Mouse (Mus musculus) Patski (cell line): Measurements from ENCODE around the gene Tulp2. TPM values are rescaled to one million over a fixed set of nuclear protein-coding genes. Genes with fewer than 3 reads are reported as not detected.
A peak's percentile ranks its signal among the peaks of the same experiment; 100 is the strongest.

Experiments
- ATAC-seq: fragments of 100-300 bp; one replicate; pipeline ENCODE4 v1.8.0; 2021
- CTCF ChIA-PET: fragments of 350-600 bp; sonication (Branson Sonifier 250); formaldehyde crosslinking; loops from one replicate; lab custom pipeline; 2022; ENCODE audit warnings: inconsistent platforms; lab: Charles Lee
- POLR2A ChIA-PET: fragments of 350-600 bp; sonication (Branson Sonifier 250); formaldehyde crosslinking; loops from one replicate; lab custom pipeline; 2022; ENCODE audit warnings: antibody characterized with exemption, inconsistent platforms; lab: Charles Lee
- DNase-seq: peaks from one replicate; pipeline ENCODE4 v3.0.0-alpha.2; 2011; ENCODE audit warnings: low read depth, low spot score
- H3K27me3 ChIP-seq: fragments of 371-371 bp; one replicate; pipeline ENCODE4 v1.5.1; 2021
- CTCF ChIP-seq: fragments of 100-300 bp; IDR thresholded peaks from one replicate; pipeline ENCODE4 v1.5.1; 2021
- in situ Hi-C: fragments of 300-500 bp; cut with MboI; formaldehyde crosslinking; loops from 3 replicates; pipeline ENCODE4 v1.11.1; 2018; ENCODE audit warnings: low pct_unique_long_range_greater_than_20kb, mixed read lengths
- polyA plus RNA-seq: library from polyadenylated mRNA; unstranded; gene quantifications from one replicate; pipeline ENCODE4 v1.2.3, GENCODE M21; 2021

The Tulp2 gene
- polyA plus RNA-seq = 0.47 TPM

- DNase-seq (no peak), ATAC-seq (no peak)
- in situ Hi-C loops = no loop called here
- ChIA-PET CTCF (interaction anchor here (0.9 to 1.6 kb wide), 4 partner anchors 10 to 107 kb away, joined by 3 read pairs; no protein-coding TSS in a partner anchor), POLR2A (interaction anchor here (0.6 kb wide), 1 partner anchor 60 kb away, joined by 4 read pairs; no protein-coding TSS in a partner anchor)
- TF ChIP-seq CTCF = no peak
- H3K27me3 ChIP-seq = no peaks in the 10 kb centered on the region
Measured at GRCm38 (mm10) chr7:45481374-45481927, at the start of gene Tulp2. Tulp2 (plus strand) TSS chr7:45481877.

GRCm38 (mm10) chr7:45433835-45434202 is 47.9 kb upstream of the Tulp2 start:
- no peak for TF ChIP-seq CTCF
- CTCF ChIA-PET = interaction anchor here (0.7 to 1.9 kb wide), 6 partner anchors 8 to 275 kb away, joined by 3 to 10 read pairs (median 3); no protein-coding TSS in a partner anchor
- POLR2A ChIA-PET = interaction anchor here (1.0 kb wide), 1 partner anchor 23 kb away, joined by 3 read pairs; no protein-coding TSS in a partner anchor
- ATAC-seq (no peak), DNase-seq (no peak)
- H3K27me3 ChIP-seq = no peaks in the 10 kb centered on the region
- in situ Hi-C loops = no loop called here

- POLR2A ChIA-PET = interaction anchor here (0.5 to 1.0 kb wide), 4 partner anchors 8 to 28 kb away, joined by 3 to 7 read pairs (median 3); no protein-coding TSS in a partner anchor
- ATAC-seq (peak; percentile 74), DNase-seq (peak; percentile 99)
- no peaks in the 10 kb centered on the region for H3K27me3 ChIP-seq
- in situ Hi-C loops = no loop called here
- TF ChIP-seq CTCF = no peak
- CTCF ChIA-PET = interaction anchor here (0.7 to 1.9 kb wide), 8 partner anchors 9 to 275 kb away, joined by 3 to 10 read pairs (median 3); no protein-coding TSS in a partner anchor
Measured at GRCm38 (mm10) chr7:45434203-45435015, 47.3 kb upstream of the Tulp2 start, which contains the start of gene Gys1. Gys1 (plus strand) TSS chr7:45434844.

- no peaks in the 10 kb centered on the region for H3K27me3 ChIP-seq
- ChIA-PET POLR2A (interaction anchor here (0.8 to 0.9 kb wide), 2 partner anchors 9 to 29 kb away, joined by 3 to 7 read pairs; no protein-coding TSS in a partner anchor), CTCF (interaction anchor here (1.0 to 1.9 kb wide), 6 partner anchors 10 to 274 kb away, joined by 3 to 10 read pairs (median 4); no protein-coding TSS in a partner anchor)
- no peak for TF ChIP-seq CTCF
- DNase-seq (no peak), ATAC-seq (peak; percentile 18)
- in situ Hi-C loops = no loop called here
Measured at GRCm38 (mm10) chr7:45435038-45435437, 46.6 kb upstream of the Tulp2 start.

- in situ Hi-C loops = no loop called here
- TF ChIP-seq CTCF = no peak
- no peak for DNase-seq
- POLR2A ChIA-PET = interaction anchor here (0.9 to 1.2 kb wide), 3 partner anchors 15 to 20 kb away, joined by 3 read pairs; no protein-coding TSS in a partner anchor
- H3K27me3 ChIP-seq = no peaks in the 10 kb centered on the region
- ATAC-seq = no peak
- CTCF ChIA-PET = no interaction called here
Measured at GRCm38 (mm10) chr7:45436444-45436843, 45.2 kb upstream of the Tulp2 start.

- ChIA-PET POLR2A (interaction anchor here (0.9 kb wide), 1 partner anchor 15 kb away, joined by 3 read pairs; no protein-coding TSS in a partner anchor), CTCF (no interaction called here)
- in situ Hi-C loops = no loop called here
- DNase-seq (no peak), ATAC-seq (no peak)
- no peak for TF ChIP-seq CTCF
- no peaks in the 10 kb centered on the region for H3K27me3 ChIP-seq
Measured at GRCm38 (mm10) chr7:45437046-45437445, 44.6 kb upstream of the Tulp2 start.

- in situ Hi-C loops = no loop called here
- DNase-seq = no peak
- ATAC-seq = no peak
- ChIA-PET POLR2A (no interaction called here), CTCF (interaction anchor here (0.8 to 1.5 kb wide), 2 partner anchors 11 to 15 kb away, joined by 3 to 6 read pairs; no protein-coding TSS in a partner anchor)
- no peaks in the 10 kb centered on the region for H3K27me3 ChIP-seq
- no peak for TF ChIP-seq CTCF
Measured at GRCm38 (mm10) chr7:45437521-45438276, 44.0 kb upstream of the Tulp2 start, which contains the start of gene Ruvbl2. Ruvbl2 (minus strand) TSS chr7:45438096.

- ChIA-PET POLR2A (interaction anchor here (1.3 kb wide), 1 partner anchor 13 kb away, joined by 4 read pairs; no protein-coding TSS in a partner anchor), CTCF (interaction anchor here (1.3 kb wide), 1 partner anchor 8 kb away, joined by 4 read pairs; no protein-coding TSS in a partner anchor)
- no peak for TF ChIP-seq CTCF
- no peaks in the 10 kb centered on the region for H3K27me3 ChIP-seq
- ATAC-seq (no peak), DNase-seq (no peak)
- in situ Hi-C loops = no loop called here
Measured at GRCm38 (mm10) chr7:45443526-45444420, 37.9 kb upstream of the Tulp2 start.

- TF ChIP-seq CTCF = no peak
- in situ Hi-C loops = no loop called here
- no peaks in the 10 kb centered on the region for H3K27me3 ChIP-seq
- ChIA-PET CTCF (no interaction called here), POLR2A (no interaction called here)
- no peak for DNase-seq
- ATAC-seq = no peak
Measured at GRCm38 (mm10) chr7:45446589-45446988, 35.1 kb upstream of the Tulp2 start.
